Mouse (Mus musculus): ENCODE measurements around the gene Tnfrsf8.

The Tnfrsf8 gene

GRCm38 (mm10) chr4:145319274-145320226 lies 4.6 kb upstream of the Tnfrsf8 start:
- CTCF ChIA-PET, result interaction anchor here in 1 of 4 experiments (0.6 kb wide), 1 partner anchor 85 kb away, joined by 3 read pairs; no protein-coding TSS in a partner anchor
- POLR2A ChIA-PET, result interaction anchor here in 3 of 4 experiments (0.6 to 1.5 kb wide), 6 partner anchors 14 to 144 kb away, joined by 3 to 4 read pairs (median 3); no protein-coding TSS in a partner anchor

GRCm38 (mm10) chr4:145316708-145317107 lies 1.7 kb upstream of the Tnfrsf8 start:
- ChIA-PET POLR2A (interaction anchor here in 2 of 4 experiments (0.6 to 2.4 kb wide), 2 partner anchors 11 kb away, joined by 3 to 9 read pairs; no protein-coding TSS in a partner anchor), CTCF (no interaction called here)

GRCm38 (mm10) chr4:145313966-145314365 lies 998 bp downstream of the Tnfrsf8 start:
- CTCF ChIA-PET, result interaction anchor here in 3 of 4 experiments (0.6 to 2.0 kb wide), 5 partner anchors 8 to 423 kb away, joined by 3 to 6 read pairs (median 3); no protein-coding TSS in a partner anchor
- POLR2A ChIA-PET, result interaction anchor here in 2 of 4 experiments (0.9 to 2.0 kb wide), 6 partner anchors 8 to 117 kb away, joined by 3 to 6 read pairs (median 4); no protein-coding TSS in a partner anchor

GRCm38 (mm10) chr4:145313256-145313655 lies 1.7 kb downstream of the Tnfrsf8 start:
- CTCF ChIA-PET, result interaction anchor here in 2 of 4 experiments (0.7 to 2.0 kb wide), 4 partner anchors 17 to 179 kb away, joined by 3 to 10 read pairs (median 4); no protein-coding TSS in a partner anchor
- POLR2A ChIA-PET, result interaction anchor here in 2 of 4 experiments (0.6 to 2.0 kb wide), 8 partner anchors 9 to 117 kb away, joined by 3 to 5 read pairs (median 3); no protein-coding TSS in a partner anchor

- ChIA-PET CTCF (interaction anchor here in 2 of 4 experiments (0.7 to 2.0 kb wide), 4 partner anchors 11 to 180 kb away, joined by 3 to 10 read pairs (median 4); no protein-coding TSS in a partner anchor), POLR2A (interaction anchor here in 2 of 4 experiments (0.6 to 2.0 kb wide), 10 partner anchors 8 to 151 kb away, joined by 3 to 5 read pairs (median 3); no protein-coding TSS in a partner anchor)
These were observed 2.4 kb downstream of the Tnfrsf8 start for GRCm38 (mm10) chr4:145312530-145312929.

- ChIA-PET POLR2A (interaction anchor here in 1 of 4 experiments (0.7 kb wide), 1 partner anchor 751 kb away, joined by 4 read pairs; no protein-coding TSS in a partner anchor), CTCF (interaction anchor here in 1 of 4 experiments (0.6 to 1.9 kb wide), 2 partner anchors 13 to 544 kb away, joined by 3 to 5 read pairs; no protein-coding TSS in a partner anchor)
These were observed 4.1 kb downstream of the Tnfrsf8 start for GRCm38 (mm10) chr4:145310859-145311258.

GRCm38 (mm10) chr4:145306422-145306821 lies 8.5 kb downstream of the Tnfrsf8 start:
- ChIA-PET CTCF (interaction anchor here in 3 of 4 experiments (0.6 to 0.8 kb wide), 3 partner anchors 11 to 412 kb away, joined by 3 to 5 read pairs (median 3); no protein-coding TSS in a partner anchor), POLR2A (interaction anchor here in 3 of 4 experiments (0.6 to 3.8 kb wide), 46 partner anchors 8 to 415 kb away, joined by 3 to 37 read pairs (median 4); partner anchors contain the start of genes Tnfrsf8 (in 2 of the 3), Dhrs3 (in 1 of the 3) and Tnfrsf1b (in 1 of the 3))

GRCm38 (mm10) chr4:145305661-145306362 lies 9.2 kb downstream of the Tnfrsf8 start:
- CTCF ChIA-PET, result interaction anchor here in 3 of 4 experiments (0.6 to 0.8 kb wide), 4 partner anchors 9 to 86 kb away, joined by 3 to 7 read pairs (median 4); no protein-coding TSS in a partner anchor
- POLR2A ChIA-PET, result interaction anchor here in 3 of 4 experiments (0.6 to 3.8 kb wide), 57 partner anchors 9 to 414 kb away, joined by 3 to 37 read pairs (median 4); partner anchors contain the start of genes Tnfrsf1b (in 2 of the 3), Tnfrsf8 (in 2 of the 3), Dhrs3 (in 1 of the 3) and Vps13d (in 1 of the 3)

GRCm38 (mm10) chr4:145304109-145304508 lies 10.9 kb downstream of the Tnfrsf8 start:
- POLR2A ChIA-PET, result interaction anchor here in 2 of 4 experiments (0.6 to 3.8 kb wide), 18 partner anchors 8 to 414 kb away, joined by 3 to 37 read pairs (median 4); partner anchors contain the start of genes Tnfrsf1b (in 2 of the 2), Tnfrsf8 (in 1 of the 2) and Vps13d (in 1 of the 2)
- CTCF ChIA-PET, result interaction anchor here in 3 of 4 experiments (0.6 to 1.4 kb wide), 4 partner anchors 8 to 107 kb away, joined by 3 to 4 read pairs (median 3); partner anchors contain the start of gene Tnfrsf8 (in 1 of the 3)

- CTCF ChIA-PET, result no interaction called here
- POLR2A ChIA-PET, result interaction anchor here in 2 of 4 experiments (0.6 to 1.6 kb wide), 9 partner anchors 9 to 309 kb away, joined by 3 read pairs; no protein-coding TSS in a partner anchor
These were observed 12.9 kb downstream of the Tnfrsf8 start for GRCm38 (mm10) chr4:145302106-145302505.

GRCm38 (mm10) chr4:145300210-145300927 lies 14.6 kb downstream of the Tnfrsf8 start:
- CTCF ChIA-PET, result interaction anchor here (0.6 to 1.8 kb wide), 7 partner anchors 29 to 278 kb away, joined by 3 to 7 read pairs (median 5); no protein-coding TSS in a partner anchor
- POLR2A ChIA-PET, result interaction anchor here in 3 of 4 experiments (0.6 to 1.8 kb wide), 12 partner anchors 13 to 138 kb away, joined by 3 to 8 read pairs (median 3); partner anchors contain the start of gene Tnfrsf1b (in 1 of the 3)

GRCm38 (mm10) chr4:145299355-145299754 lies 15.6 kb downstream of the Tnfrsf8 start:
- ChIA-PET POLR2A (interaction anchor here in 1 of 4 experiments (1.1 to 1.6 kb wide), 2 partner anchors 52 to 139 kb away, joined by 3 read pairs; partner anchors contain the start of gene Tnfrsf1b), CTCF (interaction anchor here in 1 of 4 experiments (0.9 to 1.8 kb wide), 2 partner anchors 28 to 85 kb away, joined by 3 to 6 read pairs; no protein-coding TSS in a partner anchor)

- CTCF ChIA-PET, result no interaction called here
These were observed 16.1 kb downstream of the Tnfrsf8 start for GRCm38 (mm10) chr4:145298846-145299245.

GRCm38 (mm10) chr4:145295589-145296300 lies 19.2 kb downstream of the Tnfrsf8 start:
- POLR2A ChIA-PET, result interaction anchor here in 3 of 4 experiments (0.6 to 3.3 kb wide), 14 partner anchors 9 to 254 kb away, joined by 3 to 22 read pairs (median 3); partner anchors contain the start of gene Tnfrsf1b (in 1 of the 3)
- CTCF ChIA-PET, result interaction anchor here (0.6 to 2.4 kb wide), 31 partner anchors 8 to 530 kb away, joined by 3 to 12 read pairs (median 4); partner anchors contain the start of genes Dhrs3 (in 1 of the 4) and Vps13d (in 1 of the 4)

More at GRCm38 (mm10) chr4:145298846-145299245, 16.1 kb downstream of the Tnfrsf8 start:
- POLR2A ChIA-PET, result no interaction called here

- ChIA-PET POLR2A (interaction anchor here in 3 of 4 experiments (0.5 to 3.3 kb wide), 11 partner anchors 10 to 1002 kb away, joined by 3 to 22 read pairs (median 4); no protein-coding TSS in a partner anchor), CTCF (interaction anchor here (0.6 to 2.4 kb wide), 14 partner anchors 54 to 404 kb away, joined by 3 to 12 read pairs (median 3); no protein-coding TSS in a partner anchor)
These were observed 20.4 kb downstream of the Tnfrsf8 start for GRCm38 (mm10) chr4:145294588-145294987.
